Mouse (Mus musculus): ENCODE results near the gene Pagr1b. TPM values are rescaled to one million over a fixed set of nuclear protein-coding genes. Genes with fewer than 3 reads are reported as not detected.

The Pagr1b gene
- polyA plus RNA-seq, 1 experiment from 2014 or later: 0.63 TPM

DNA sequence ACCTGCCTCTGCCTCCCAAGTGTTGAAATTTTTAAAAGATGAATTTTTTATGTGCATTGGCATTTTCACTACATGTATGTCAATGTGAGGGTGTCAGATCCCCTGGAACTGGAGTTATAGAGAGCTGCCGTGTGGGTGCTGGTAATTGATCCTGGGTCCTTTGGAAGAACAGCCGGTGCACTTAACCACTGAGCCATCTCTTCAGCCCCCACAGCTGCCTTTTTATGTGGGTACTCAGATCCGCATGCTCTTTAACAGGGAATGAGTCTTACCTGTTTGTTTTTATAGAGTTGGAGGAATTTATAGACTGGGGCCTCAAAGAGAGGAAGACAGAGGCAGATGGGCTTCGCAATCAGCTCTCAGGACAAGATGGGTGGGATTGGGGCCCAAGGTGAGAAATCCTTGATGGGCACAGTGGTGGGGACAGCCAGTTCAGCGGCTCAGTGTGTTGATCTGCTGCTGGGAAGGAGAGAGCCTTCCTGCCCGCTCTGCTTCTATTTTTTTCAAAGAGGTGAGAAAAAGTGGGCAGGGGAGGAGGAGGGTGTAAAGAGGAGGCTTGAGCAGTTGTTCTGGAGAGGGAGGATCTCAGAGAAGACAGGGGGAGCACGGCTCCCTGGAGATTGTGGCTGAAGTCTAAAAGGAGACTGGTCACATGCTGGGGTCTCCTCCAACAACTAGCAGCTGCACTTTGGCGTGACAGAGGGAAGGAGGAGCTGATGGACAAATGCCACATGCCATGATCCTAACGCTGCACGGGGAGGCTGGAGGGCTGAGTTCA is 31.4 kb downstream of the Pagr1b start:
- Histone ChIP-seq H3K4me3 (no peak overlapping the region), H3K27ac (no peak overlapping the region), H3K4me2 (no peak overlapping the region), H3K9me3 (no peaks in the 10 kb centered on the region), H3K36me3 (peaks cover 17% of the 10 kb centered on the region), H3K27me3 (no peaks in the 10 kb centered on the region), H3K4me1 (peaks cover 4% of the 10 kb centered on the region; the same call in 1 of the 2 replicates), H3K9ac (no peak overlapping the region)
- 34% methylated on average over 10 of the region's 10 CpGs for WGBS
- ATAC-seq (ENCODE audit: insufficient number of reproducible peaks, low FRiP score, low TSS enrichment, low read depth): no peak

GRCm38 (mm10) chr7:126983113-126983512 is 33.2 kb downstream of the Pagr1b start:
- no peak overlapping the region for H3K27ac ChIP-seq
- H3K9ac ChIP-seq: no peak overlapping the region
- H3K4me2 ChIP-seq: no peak overlapping the region
- no peak for ATAC-seq (ENCODE audit: insufficient number of reproducible peaks, low FRiP score, low TSS enrichment, low read depth)
- peaks cover 34% of the 10 kb centered on the region for H3K36me3 ChIP-seq
- no peaks in the 10 kb centered on the region for H3K9me3 ChIP-seq
- WGBS: 74% methylated on average over 7 of the region's 7 CpGs
- H3K27me3 ChIP-seq: no peaks in the 10 kb centered on the region
- H3K4me1 ChIP-seq: peaks cover 7% of the 10 kb centered on the region
- H3K4me3 ChIP-seq: no peak overlapping the region

DNA sequence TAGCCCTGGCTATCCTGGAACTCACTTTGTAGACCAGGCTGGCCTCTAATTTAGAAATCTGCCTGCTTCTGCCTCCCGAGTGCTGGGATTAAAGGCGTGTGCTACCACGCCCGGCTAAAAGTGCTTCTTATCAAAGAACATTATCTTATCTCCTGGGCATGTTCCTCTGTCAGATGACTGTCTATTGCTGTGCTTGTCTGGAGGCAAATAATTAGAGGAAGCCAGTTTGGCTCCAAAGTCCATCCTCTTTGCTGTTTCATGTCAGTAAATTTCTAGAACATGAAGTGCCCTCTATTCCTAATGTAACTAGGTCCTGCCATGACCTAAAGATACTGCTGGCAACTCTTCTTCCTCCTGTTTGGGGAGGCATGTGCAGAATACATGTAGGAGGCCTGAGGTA is 34.2 kb downstream of the Pagr1b start:
- Histone ChIP-seq H3K4me1 (peaks cover 15% of the 10 kb centered on the region), H3K9ac (no peak overlapping the region), H3K4me3 (no peak overlapping the region), H3K4me2 (no peak overlapping the region), H3K36me3 (peaks cover 37% of the 10 kb centered on the region), H3K9me3 (no peaks in the 10 kb centered on the region), H3K27me3 (no peaks in the 10 kb centered on the region), H3K27ac (no peak overlapping the region)
- no peak for ATAC-seq (ENCODE audit: insufficient number of reproducible peaks, low FRiP score, low TSS enrichment, low read depth)
- WGBS: 88% methylated on average over 4 of the region's 4 CpGs

GRCm38 (mm10) chr7:126981601-126982000 is 34.7 kb downstream of the Pagr1b start:
- H3K4me2 ChIP-seq: no peak overlapping the region
- no peak overlapping the region for H3K27ac ChIP-seq
- no peak for ATAC-seq (ENCODE audit: insufficient number of reproducible peaks, low FRiP score, low TSS enrichment, low read depth)
- H3K27me3 ChIP-seq: no peaks in the 10 kb centered on the region
- WGBS: 88% methylated on average over 2 of the region's 2 CpGs
- no peaks in the 10 kb centered on the region for H3K9me3 ChIP-seq
- H3K9ac ChIP-seq: no peak overlapping the region
- H3K36me3 ChIP-seq: peaks cover 37% of the 10 kb centered on the region
- H3K4me1 ChIP-seq: peaks cover 19% of the 10 kb centered on the region
- H3K4me3 ChIP-seq: no peak overlapping the region

GRCm38 (mm10) chr7:126978841-126979240 is 37.4 kb downstream of the Pagr1b start:
- Histone ChIP-seq H3K4me2 (no peak overlapping the region), H3K27ac (no peak overlapping the region), H3K9me3 (no peaks in the 10 kb centered on the region), H3K27me3 (no peaks in the 10 kb centered on the region), H3K9ac (no peak overlapping the region), H3K36me3 (peaks cover 37% of the 10 kb centered on the region), H3K4me1 (peaks cover 19% of the 10 kb centered on the region), H3K4me3 (no peak overlapping the region)
- 85% methylated on average over 6 of the region's 6 CpGs for WGBS
- ATAC-seq (ENCODE audit: insufficient number of reproducible peaks, low FRiP score, low TSS enrichment, low read depth): no peak

DNA sequence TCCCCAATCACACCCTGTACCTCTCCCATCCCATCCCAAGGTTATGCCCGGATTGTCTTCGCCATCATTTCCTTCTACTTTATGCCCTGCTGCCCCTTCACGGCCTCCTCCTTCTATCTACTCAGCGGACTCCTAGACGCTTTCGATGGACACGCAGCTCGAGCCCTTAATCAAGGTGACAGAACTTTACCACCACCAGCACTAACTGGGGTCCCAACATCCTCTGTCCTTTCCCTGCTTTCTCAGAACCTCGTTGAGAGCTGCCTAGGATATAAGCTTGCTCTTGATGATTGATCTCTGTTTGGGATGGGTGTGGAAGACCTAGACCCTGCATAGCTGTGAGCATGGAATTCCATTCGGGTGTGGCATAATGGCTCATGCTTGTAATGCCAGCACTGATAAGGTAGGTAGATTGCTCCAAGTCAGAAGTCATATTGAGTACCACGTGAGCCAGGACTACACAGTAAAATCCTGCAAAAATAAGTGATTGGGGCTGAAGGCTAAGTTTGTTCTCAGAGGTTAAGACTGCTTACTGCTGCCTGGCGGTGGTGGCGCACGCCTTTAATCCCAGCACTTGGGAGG is 39.3 kb downstream of the Pagr1b start:
- Histone ChIP-seq H3K9ac (peak overlapping the region; percentile 92), H3K4me1 (peaks cover 19% of the 10 kb centered on the region), H3K27ac (peak overlapping the region; percentile 93), H3K36me3 (peaks cover 37% of the 10 kb centered on the region), H3K4me3 (peak overlapping the region; percentile 94), H3K4me2 (peak overlapping the region; percentile 84), H3K9me3 (no peaks in the 10 kb centered on the region), H3K27me3 (no peaks in the 10 kb centered on the region)
- no peak for ATAC-seq (ENCODE audit: insufficient number of reproducible peaks, low FRiP score, low TSS enrichment, low read depth)
- 25% methylated on average over 14 of the region's 14 CpGs for WGBS

- no peaks in the 10 kb centered on the region for H3K9me3 ChIP-seq
- under 1% methylated on average over 53 of the region's 55 CpGs for WGBS
- peak; percentile 92 for ATAC-seq (ENCODE audit: insufficient number of reproducible peaks, low FRiP score, low TSS enrichment, low read depth)
Observed at GRCm38 (mm10) chr7:126975950-126976866, 40.1 kb downstream of the Pagr1b start, which contains the start of gene Cdiptos. Gene Cdiptos, minus strand, starts transcription at chr7:126976098.

GRCm38 (mm10) chr7:126975893-126975949 is 40.6 kb downstream of the Pagr1b start, which contains the start of gene Cdipt:
Gene Cdipt, plus strand, starts transcription at chr7:126975914.
- Histone ChIP-seq H3K27ac (peak within 1 kb of the TSS; percentile 93), H3K4me1 (peaks cover 19% of the 10 kb centered on the region), H3K4me2 (peak within 1 kb of the TSS; percentile 84), H3K36me3 (peaks cover 27% of the 10 kb centered on the region), H3K27me3 (no peaks in the 10 kb centered on the region), H3K4me3 (peak within 1 kb of the TSS; percentile 94), H3K9ac (peak within 1 kb of the TSS; percentile 92), H3K9me3 (no peaks in the 10 kb centered on the region)
- no peak for ATAC-seq (ENCODE audit: insufficient number of reproducible peaks, low FRiP score, low TSS enrichment, low read depth)
- WGBS: 8% methylated on average over 1 of the region's 1 CpGs

More at GRCm38 (mm10) chr7:126975950-126976866, 40.1 kb downstream of the Pagr1b start, which contains the start of gene Cdiptos:
- H3K9ac ChIP-seq: peak within 1 kb of the TSS; percentile 92
- peaks cover 32% of the 10 kb centered on the region for H3K36me3 ChIP-seq
- peak within 1 kb of the TSS; percentile 94 for H3K4me3 ChIP-seq
- no peaks in the 10 kb centered on the region for H3K27me3 ChIP-seq
- H3K27ac ChIP-seq: peak within 1 kb of the TSS; percentile 93
- peak within 1 kb of the TSS; percentile 84 for H3K4me2 ChIP-seq
- peaks cover 19% of the 10 kb centered on the region for H3K4me1 ChIP-seq

DNA sequence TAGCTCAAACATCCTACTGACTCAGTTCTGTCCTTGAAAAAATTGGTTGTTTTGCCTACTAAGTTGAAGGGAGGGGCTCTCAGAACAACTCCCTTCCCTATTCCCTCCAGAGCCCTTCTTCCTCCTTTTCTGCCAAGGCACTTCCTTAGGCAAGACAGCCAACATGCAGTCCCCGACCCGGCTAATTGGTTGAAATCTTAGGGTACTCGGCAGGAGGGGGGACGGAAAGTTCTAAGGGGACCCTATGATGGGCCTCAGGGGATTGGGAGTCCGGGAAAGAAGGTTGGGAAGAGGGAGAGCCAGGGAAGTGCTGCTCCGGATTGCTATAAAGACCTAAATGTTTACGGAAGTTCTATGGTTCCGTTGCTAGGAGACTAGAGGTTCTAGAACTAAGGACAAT is 40.8 kb downstream of the Pagr1b start:
- H3K27me3 ChIP-seq: no peaks in the 10 kb centered on the region
- no peak; the same call in 1 of the 2 replicates for ATAC-seq (ENCODE audit: insufficient number of reproducible peaks, low FRiP score, low TSS enrichment, low read depth)
- peaks cover 19% of the 10 kb centered on the region for H3K4me1 ChIP-seq
- no peaks in the 10 kb centered on the region for H3K9me3 ChIP-seq
- H3K27ac ChIP-seq: peak overlapping the region; percentile 93; the same call in 1 of the 2 replicates
- peaks cover 26% of the 10 kb centered on the region for H3K36me3 ChIP-seq
- peak overlapping the region; percentile 84 for H3K4me2 ChIP-seq
- H3K9ac ChIP-seq: no peak overlapping the region
- peak overlapping the region; percentile 94 for H3K4me3 ChIP-seq
- 7% methylated on average over 8 of the region's 8 CpGs for WGBS

DNA sequence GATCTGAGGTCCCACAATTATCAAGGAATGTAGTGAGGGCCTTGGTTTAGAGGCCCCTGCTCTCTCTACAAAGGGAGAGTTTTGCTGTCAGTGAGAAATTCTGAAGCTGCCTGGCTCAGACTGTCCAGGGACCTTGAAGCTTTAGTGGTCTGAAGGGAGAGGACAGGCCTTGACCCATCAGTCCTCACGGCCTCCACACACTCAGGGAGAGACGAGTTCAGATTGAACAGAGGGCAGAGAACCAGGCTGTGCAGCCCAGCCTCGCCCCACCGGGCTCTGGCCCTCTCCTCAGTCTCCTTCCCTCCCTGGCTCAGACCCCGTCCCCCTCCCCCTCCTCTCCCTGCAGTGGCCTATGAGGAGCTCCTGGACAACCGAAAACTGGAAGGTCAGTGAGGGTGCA is 48.9 kb downstream of the Pagr1b start:
- H3K27me3 ChIP-seq: peaks cover 21% of the 10 kb centered on the region
- ATAC-seq (ENCODE audit: insufficient number of reproducible peaks, low FRiP score, low TSS enrichment, low read depth): no peak
- H3K27ac ChIP-seq: no peak overlapping the region
- no peak overlapping the region for H3K4me2 ChIP-seq
- no peaks in the 10 kb centered on the region for H3K36me3 ChIP-seq
- no peak overlapping the region for H3K4me3 ChIP-seq
- no peak overlapping the region for H3K9ac ChIP-seq
- H3K9me3 ChIP-seq: no peaks in the 10 kb centered on the region
- whole genome bisulfite sequencing: 63% methylated on average over 6 of the region's 6 CpGs
- H3K4me1 ChIP-seq: peaks cover 7% of the 10 kb centered on the region; the same call in 1 of the 2 replicates

- H3K4me3 ChIP-seq: no peak overlapping the region
- H3K36me3 ChIP-seq: no peaks in the 10 kb centered on the region
- H3K9ac ChIP-seq: no peak overlapping the region
- WGBS: 47% methylated on average over 3 of the region's 3 CpGs
- H3K4me2 ChIP-seq: no peak overlapping the region
- no peak overlapping the region for H3K27ac ChIP-seq
- ATAC-seq (ENCODE audit: insufficient number of reproducible peaks, low FRiP score, low TSS enrichment, low read depth): no peak
- peaks cover 29% of the 10 kb centered on the region for H3K27me3 ChIP-seq
- peaks cover 7% of the 10 kb centered on the region; the same call in 1 of the 2 replicates for H3K4me1 ChIP-seq
- no peaks in the 10 kb centered on the region for H3K9me3 ChIP-seq
Observed at GRCm38 (mm10) chr7:126965568-126965967, 50.7 kb downstream of the Pagr1b start.

Measured in limb, embryonic 15.5 days (tissue).